Mouse (Mus musculus): ENCODE data around the gene Filip1l. TPM values are rescaled to one million over a fixed set of nuclear protein-coding genes. Genes with fewer than 3 reads are reported as not detected.

Filip1l gene
- polyA plus RNA-seq, 1 experiment from 2014 or later = 35.3 TPM

- no peak overlapping the region for H3K27ac ChIP-seq (replicated peaks)
- WGBS = 71% methylated on average over 7 of the region's 7 CpGs
- no peaks in the 10 kb centered on the region for H3K9me3 ChIP-seq (ENCODE audit: control insufficient read depth, low read length)
- TF ChIP-seq CTCF (IDR thresholded peaks at IDR 0.05; ENCODE audit: low read depth) = no peak
- TF ChIP-seq EP300 (optimal IDR thresholded peaks at IDR 0.05) = no peak
- no peak overlapping the region for H3K4me2 ChIP-seq (replicated peaks; ENCODE audit: low read depth)
- H3K27me3 ChIP-seq (ENCODE audit: control insufficient read depth, insufficient read depth, low read length) = no peaks in the 10 kb centered on the region
- DNase-seq (ENCODE audit: low spot score) = no peak
- H3K36me3 ChIP-seq (ENCODE audit: control insufficient read depth, insufficient read depth, low read length) = no peaks in the 10 kb centered on the region
- H3K4me1 ChIP-seq (replicated peaks; ENCODE audit: control insufficient read depth, insufficient read depth) = no peaks in the 10 kb centered on the region
- no peak overlapping the region for H3K9ac ChIP-seq (ENCODE audit: low read length)
- H3K4me3 ChIP-seq (ENCODE audit: low read depth, low read length) = no peak overlapping the region
- no peak for ATAC-seq (ENCODE audit: low FRiP score, low TSS enrichment)
Observed at GRCm38 (mm10) chr16:57326996-57327395, 25.9 kb upstream of the Filip1l start.

DNA sequence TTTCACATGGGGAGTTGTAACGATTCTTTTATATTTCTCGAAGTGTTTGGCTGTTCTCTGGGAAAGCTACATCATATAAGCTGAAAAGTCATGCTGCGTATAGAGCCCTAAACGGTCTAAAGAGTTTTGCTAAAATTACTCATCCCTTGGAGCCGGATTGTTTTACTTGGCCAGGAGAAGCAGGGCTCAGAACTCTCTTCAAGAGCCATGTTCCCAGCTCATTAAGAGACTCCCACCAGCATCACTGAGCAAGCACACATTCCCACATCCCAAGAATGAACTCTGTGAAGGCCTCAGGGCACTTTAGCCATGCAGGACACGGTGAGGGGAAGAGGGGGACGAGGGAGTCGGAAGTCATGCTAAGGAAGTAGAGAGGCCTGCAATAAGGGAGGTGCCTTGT lies 23.9 kb upstream of the Filip1l start:
- no peak for DNase-seq (ENCODE audit: low spot score)
- Histone ChIP-seq H3K4me3 (ENCODE audit: low read depth, low read length) (no peak overlapping the region), H3K27ac (replicated peaks) (no peak overlapping the region), H3K9me3 (ENCODE audit: control insufficient read depth, low read length) (no peaks in the 10 kb centered on the region), H3K4me1 (replicated peaks; ENCODE audit: control insufficient read depth, insufficient read depth) (no peaks in the 10 kb centered on the region), H3K9ac (ENCODE audit: low read length) (no peak overlapping the region), H3K36me3 (ENCODE audit: control insufficient read depth, insufficient read depth, low read length) (no peaks in the 10 kb centered on the region), H3K4me2 (replicated peaks; ENCODE audit: low read depth) (no peak overlapping the region), H3K27me3 (ENCODE audit: control insufficient read depth, insufficient read depth, low read length) (no peaks in the 10 kb centered on the region)
- no peak for TF ChIP-seq EP300 (optimal IDR thresholded peaks at IDR 0.05)
- TF ChIP-seq CTCF (IDR thresholded peaks at IDR 0.05; ENCODE audit: low read depth) = no peak
- WGBS = 62% methylated on average over 8 of the region's 8 CpGs
- no peak for ATAC-seq (ENCODE audit: low FRiP score, low TSS enrichment)

DNA sequence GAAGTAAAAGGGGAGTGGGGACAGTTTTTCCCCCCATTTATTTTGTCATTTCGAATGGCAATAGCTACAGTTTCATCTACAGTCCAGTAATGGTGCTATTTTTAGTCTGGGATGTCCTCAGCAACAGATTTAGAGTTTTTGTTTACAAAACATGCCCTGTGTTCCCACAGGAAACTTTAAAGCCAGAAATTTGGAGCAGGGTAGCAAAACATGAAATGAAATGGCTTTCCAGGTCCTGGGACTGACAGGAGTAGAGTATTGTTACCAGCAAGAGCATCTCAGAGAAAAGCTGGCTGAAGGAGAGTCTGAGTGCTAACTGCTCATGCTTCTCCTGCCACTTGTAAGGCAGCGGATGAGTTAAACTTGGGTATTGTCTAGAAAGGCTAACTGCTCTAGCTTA lies 22.8 kb upstream of the Filip1l start:
- Histone ChIP-seq H3K4me2 (replicated peaks; ENCODE audit: low read depth) (no peak overlapping the region), H3K27me3 (ENCODE audit: control insufficient read depth, insufficient read depth, low read length) (no peaks in the 10 kb centered on the region), H3K9ac (ENCODE audit: low read length) (no peak overlapping the region), H3K36me3 (ENCODE audit: control insufficient read depth, insufficient read depth, low read length) (no peaks in the 10 kb centered on the region), H3K27ac (replicated peaks) (no peak overlapping the region; the same call in 1 of the 2 replicates), H3K4me1 (replicated peaks; ENCODE audit: control insufficient read depth, insufficient read depth) (no peaks in the 10 kb centered on the region), H3K4me3 (ENCODE audit: low read depth, low read length) (no peak overlapping the region), H3K9me3 (ENCODE audit: control insufficient read depth, low read length) (no peaks in the 10 kb centered on the region)
- WGBS = 68% methylated on average over 2 of the region's 2 CpGs
- no peak for DNase-seq (ENCODE audit: low spot score)
- TF ChIP-seq CTCF (IDR thresholded peaks at IDR 0.05; ENCODE audit: low read depth) (no peak), EP300 (optimal IDR thresholded peaks at IDR 0.05) (no peak)
- ATAC-seq (ENCODE audit: low FRiP score, low TSS enrichment) = no peak

- Histone ChIP-seq H3K4me2 (replicated peaks; ENCODE audit: low read depth) (no peak overlapping the region), H3K27me3 (ENCODE audit: control insufficient read depth, insufficient read depth, low read length) (no peaks in the 10 kb centered on the region), H3K27ac (replicated peaks) (no peak overlapping the region), H3K9me3 (ENCODE audit: control insufficient read depth, low read length) (no peaks in the 10 kb centered on the region), H3K4me1 (replicated peaks; ENCODE audit: control insufficient read depth, insufficient read depth) (no peaks in the 10 kb centered on the region), H3K36me3 (ENCODE audit: control insufficient read depth, insufficient read depth, low read length) (no peaks in the 10 kb centered on the region), H3K9ac (ENCODE audit: low read length) (no peak overlapping the region), H3K4me3 (ENCODE audit: low read depth, low read length) (no peak overlapping the region)
- WGBS = 57% methylated on average over 7 of the region's 7 CpGs
- TF ChIP-seq EP300 (optimal IDR thresholded peaks at IDR 0.05) = no peak
- no peak for TF ChIP-seq CTCF (IDR thresholded peaks at IDR 0.05; ENCODE audit: low read depth)
- DNase-seq (ENCODE audit: low spot score) (no peak), ATAC-seq (ENCODE audit: low FRiP score, low TSS enrichment) (no peak)
Observed at GRCm38 (mm10) chr16:57332301-57332700, 20.6 kb upstream of the Filip1l start.

GRCm38 (mm10) chr16:57336770-57337423 lies 16.0 kb upstream of the Filip1l start:
- WGBS = 40% methylated on average over 11 of the region's 11 CpGs
- H3K4me3 ChIP-seq (ENCODE audit: low read depth, low read length) = no peak overlapping the region
- DNase-seq (ENCODE audit: low spot score) = no peak
- H3K27ac ChIP-seq (replicated peaks) = no peak overlapping the region
- no peaks in the 10 kb centered on the region for H3K36me3 ChIP-seq (ENCODE audit: control insufficient read depth, insufficient read depth, low read length)
- H3K27me3 ChIP-seq (ENCODE audit: control insufficient read depth, insufficient read depth, low read length) = no peaks in the 10 kb centered on the region
- no peak overlapping the region for H3K9ac ChIP-seq (ENCODE audit: low read length)
- TF ChIP-seq EP300 (optimal IDR thresholded peaks at IDR 0.05) (no peak), CTCF (IDR thresholded peaks at IDR 0.05; ENCODE audit: low read depth) (no peak)
- H3K4me1 ChIP-seq (replicated peaks; ENCODE audit: control insufficient read depth, insufficient read depth) = no peaks in the 10 kb centered on the region
- ATAC-seq (ENCODE audit: low FRiP score, low TSS enrichment) = no peak
- no peak overlapping the region for H3K4me2 ChIP-seq (replicated peaks; ENCODE audit: low read depth)
- H3K9me3 ChIP-seq (ENCODE audit: control insufficient read depth, low read length) = no peaks in the 10 kb centered on the region

- H3K4me3 ChIP-seq (ENCODE audit: low read depth, low read length) = no peak overlapping the region
- H3K27ac ChIP-seq (replicated peaks) = no peak overlapping the region
- WGBS = 83% methylated on average over 8 of the region's 8 CpGs
- no peaks in the 10 kb centered on the region for H3K27me3 ChIP-seq (ENCODE audit: control insufficient read depth, insufficient read depth, low read length)
- H3K9ac ChIP-seq (ENCODE audit: low read length) = no peak overlapping the region
- no peaks in the 10 kb centered on the region for H3K36me3 ChIP-seq (ENCODE audit: control insufficient read depth, insufficient read depth, low read length)
- H3K4me1 ChIP-seq (replicated peaks; ENCODE audit: control insufficient read depth, insufficient read depth) = no peaks in the 10 kb centered on the region
- no peak overlapping the region for H3K4me2 ChIP-seq (replicated peaks; ENCODE audit: low read depth)
- no peaks in the 10 kb centered on the region for H3K9me3 ChIP-seq (ENCODE audit: control insufficient read depth, low read length)
- ATAC-seq (ENCODE audit: low FRiP score, low TSS enrichment) (no peak), DNase-seq (ENCODE audit: low spot score) (no peak)
- TF ChIP-seq CTCF (IDR thresholded peaks at IDR 0.05; ENCODE audit: low read depth) = no peak
- no peak for TF ChIP-seq EP300 (optimal IDR thresholded peaks at IDR 0.05)
Observed at GRCm38 (mm10) chr16:57339765-57340612, 12.9 kb upstream of the Filip1l start.
